Mouse (Mus musculus) large intestine, adult 2 months (tissue): Measurements from ENCODE around the gene Rprd2. TPM values are rescaled to one million over a fixed set of nuclear protein-coding genes. Genes with fewer than 3 reads are reported as not detected.

Experiments used
- DNase-seq: peaks from one replicate; pipeline ENCODE4 v3.0.0-alpha.2; 2012; ENCODE audit warnings: low read depth, low spot score
- WGBS: fragments of 180-500 bp; shearing (Covaris S2); methylation state at CpG from one replicate; pipeline ENCODE4 v1.1.7; 2018; 5-methylcytosine and 5-hydroxymethylcytosine counted together
- polyA plus RNA-seq: library from polyadenylated mRNA; depleted of rRNA; stranded (reverse); fragments of >200 nt; gene quantifications from 2 replicates; pipeline ENCODE4 v1.2.3, GENCODE M21; 2012

Gene Rprd2
- polyA plus RNA-seq, 1 experiment = 8.4 TPM

- 77% methylated on average over 2 of the region's 2 CpGs for WGBS
- DNase-seq = no peak
Measured at GRCm38 (mm10) chr3:95756808-95757207, 61.9 kb downstream of the Rprd2 start.

- peak; percentile 81 for DNase-seq
- under 1% methylated on average over 30 of the region's 30 CpGs for WGBS
Measured at GRCm38 (mm10) chr3:95754345-95755206, 64.1 kb downstream of the Rprd2 start.

GRCm38 (mm10) chr3:95752935-95753334 is 65.7 kb downstream of the Rprd2 start:
- no peak for DNase-seq
- WGBS = 77% methylated on average over 3 of the region's 3 CpGs

GRCm38 (mm10) chr3:95740406-95740805 is 78.3 kb downstream of the Rprd2 start:
- 66% methylated on average over 8 of the region's 8 CpGs for WGBS
- no peak for DNase-seq

- no peak for DNase-seq
- WGBS = 58% methylated on average over 7 of the region's 7 CpGs
Measured at GRCm38 (mm10) chr3:95739353-95740104, 79.1 kb downstream of the Rprd2 start, which contains the start of gene Ecm1. TSS of gene Ecm1 (minus strand) at chr3:95739569.

- 85% methylated on average over 12 of the region's 12 CpGs for WGBS
- no peak for DNase-seq
Measured at GRCm38 (mm10) chr3:95735071-95735670, 83.5 kb downstream of the Rprd2 start.

- no peak for DNase-seq
- WGBS = 51% methylated on average over 13 of the region's 13 CpGs
Measured at GRCm38 (mm10) chr3:95734092-95734702, 84.5 kb downstream of the Rprd2 start.

- DNase-seq = no peak
- WGBS = 67% methylated on average over 11 of the region's 11 CpGs
Measured at GRCm38 (mm10) chr3:95732744-95733521, 85.7 kb downstream of the Rprd2 start.

GRCm38 (mm10) chr3:95732297-95732696 is 86.4 kb downstream of the Rprd2 start:
- no peak for DNase-seq
- WGBS = 83% methylated on average over 9 of the region's 9 CpGs

- DNase-seq = no peak
- WGBS = 82% methylated on average over 4 of the region's 4 CpGs
Measured at GRCm38 (mm10) chr3:95731802-95732201, 86.9 kb downstream of the Rprd2 start.

GRCm38 (mm10) chr3:95730431-95730830 is 88.2 kb downstream of the Rprd2 start:
- WGBS = 95% methylated on average over 7 of the region's 7 CpGs
- DNase-seq = no peak

- 82% methylated on average over 2 of the region's 2 CpGs for WGBS
- no peak for DNase-seq
Measured at GRCm38 (mm10) chr3:95728906-95729305, 89.8 kb downstream of the Rprd2 start.

GRCm38 (mm10) chr3:95726696-95727358 is 91.8 kb downstream of the Rprd2 start:
- WGBS = 66% methylated on average over 7 of the region's 7 CpGs
- DNase-seq = no peak

GRCm38 (mm10) chr3:95725863-95726262 is 92.8 kb downstream of the Rprd2 start:
- 81% methylated on average over 7 of the region's 7 CpGs for WGBS
- no peak for DNase-seq

- 76% methylated on average over 3 of the region's 3 CpGs for WGBS
- DNase-seq = no peak
Measured at GRCm38 (mm10) chr3:95722386-95722785, 96.3 kb downstream of the Rprd2 start.

- DNase-seq = no peak
- WGBS = 92% methylated on average over 2 of the region's 2 CpGs
Measured at GRCm38 (mm10) chr3:95718153-95718552, 100.5 kb downstream of the Rprd2 start.

- WGBS = 74% methylated on average over 1 of the region's 1 CpGs
- no peak for DNase-seq
Measured at GRCm38 (mm10) chr3:95716075-95716474, 102.6 kb downstream of the Rprd2 start.
